Mouse (Mus musculus) left cerebral cortex, adult 18-20 months (tissue): ENCODE data around the gene Npdc1. TPM values are rescaled to one million over a fixed set of nuclear protein-coding genes. Genes with fewer than 3 reads are reported as not detected.

ENCODE experiments used
- DNase-seq, 2 experiments: peaks; one replicate each; pipeline ENCODE4 v3.0.0; 2021 to 2022; ENCODE audit warnings: low spot score in 2 of 2, mixed read lengths in 1 of 2
- long read RNA-seq, 2 experiments: library from polyadenylated mRNA; stranded (forward); transcript quantifications; one replicate each; pipeline ENCODE4 v2.0.0; 2021
- total RNA-seq, 2 experiments: library from RNA; stranded (reverse); gene quantifications; 2 replicates each; pipeline ENCODE4 v1.2.3; 2021

Npdc1 gene
- 100 to 1,000 TPM; 328 to 341 TPM for total RNA-seq
- long read RNA-seq, experiment 1, transcript Npdc1-202 (9 exons, 1,485 nt): major isoform, 340 of 454 reads
- long read RNA-seq, experiment 1, transcript Npdc1-205 (7 exons, 1,119 nt): minor isoform, 8 of 454 reads
- long read RNA-seq, experiment 1, partial matches to known transcripts: 37 of 454 reads
- long read RNA-seq, experiment 1, other reads (novel, unspliced or antisense): 64 of 454 reads
- long read RNA-seq, experiment 2, transcript Npdc1-202 (9 exons, 1,485 nt): major isoform, 269 of 338 reads
- long read RNA-seq, experiment 2, partial matches to known transcripts: 21 of 338 reads
- long read RNA-seq, experiment 2, other reads (novel, unspliced or antisense): 41 of 338 reads

DNA sequence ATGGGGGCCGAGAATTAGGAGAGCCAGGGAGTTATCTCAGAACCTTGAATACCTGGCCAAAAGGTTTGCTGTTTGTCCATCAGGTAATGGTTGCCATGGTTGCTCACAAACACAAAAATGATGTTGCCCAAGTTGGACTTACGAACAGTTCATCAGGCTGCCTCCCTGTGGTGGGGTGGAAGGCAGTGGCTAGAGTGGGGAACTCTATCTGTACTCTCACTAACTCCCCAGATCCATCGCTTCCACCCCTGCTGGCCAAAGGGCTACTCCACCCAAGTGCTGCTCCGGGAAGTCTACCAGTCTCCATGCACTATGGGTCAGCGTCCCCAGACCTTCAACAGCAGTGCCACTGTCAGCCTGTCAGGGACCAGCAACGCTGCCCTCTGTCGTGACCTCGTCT is at the start of gene Npdc1:
TSS of gene Npdc1 (plus strand) at position 301 of the 400 bp plus-strand sequence.
- no peak for DNase-seq

- no peak for DNase-seq
These were observed 49.7 kb upstream of the Npdc1 start for GRCm38 (mm10) chr2:25349499-25349898.

DNA sequence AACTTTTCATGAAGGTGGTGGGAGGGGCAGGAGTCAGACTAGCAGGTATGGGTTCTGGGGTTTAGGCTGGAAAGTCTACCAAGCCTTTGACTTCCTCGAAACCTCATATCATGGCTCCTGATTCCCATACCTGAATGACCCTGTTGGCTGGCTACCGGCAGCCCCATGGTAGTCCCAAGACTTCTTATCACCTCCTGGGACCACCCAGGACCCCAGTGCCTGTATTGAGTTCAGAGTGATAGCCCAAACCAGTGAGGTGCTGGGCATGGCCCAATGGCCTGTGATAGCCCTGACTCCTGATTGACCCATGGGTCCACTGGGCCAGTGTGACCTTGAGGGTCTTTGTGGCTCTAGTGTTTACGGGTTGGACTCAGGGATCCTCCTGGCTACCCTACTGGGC is 48.5 kb upstream of the Npdc1 start:
- no peak for DNase-seq

GRCm38 (mm10) chr2:25354211-25354610 is 44.9 kb upstream of the Npdc1 start:
- no peak for DNase-seq

DNA sequence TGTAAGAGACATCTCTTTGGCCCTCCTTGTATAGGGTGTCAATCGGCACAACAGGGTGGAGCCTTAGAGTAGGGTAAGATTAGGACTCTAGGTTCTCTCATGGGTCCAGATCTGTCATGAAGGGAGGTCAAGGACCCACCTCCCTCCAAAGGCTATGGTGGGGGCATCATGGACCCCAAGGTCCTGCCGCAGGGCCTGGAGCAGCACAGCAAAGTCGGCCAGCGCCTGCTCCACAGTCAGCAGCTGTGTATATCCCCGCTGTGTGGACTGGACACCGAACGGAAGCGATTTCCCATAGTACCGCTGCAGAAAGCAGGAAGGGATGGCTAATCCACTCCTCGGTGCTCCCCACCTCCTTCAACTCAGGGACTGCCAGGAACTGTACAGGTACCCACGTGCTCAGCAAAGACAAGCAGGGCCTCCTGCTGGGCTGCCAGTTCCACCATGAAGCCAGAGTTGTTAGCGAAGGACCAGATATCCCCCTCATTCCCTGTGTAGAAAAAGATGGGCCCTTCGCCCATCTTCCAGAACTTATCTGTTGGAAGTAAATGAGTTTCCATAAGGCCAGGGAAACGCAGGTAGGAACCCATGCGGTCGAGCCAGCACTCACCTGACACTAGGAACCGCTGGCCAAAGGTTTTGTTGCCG is 43.6 kb upstream of the Npdc1 start:
- DNase-seq: no peak

- peak; percentile 87 to 88 for DNase-seq
These were observed 42.7 kb upstream of the Npdc1 start, which contains the start of gene Dpp7 for GRCm38 (mm10) chr2:25356208-25357079. TSS of gene Dpp7 (minus strand) at chr2:25356359.

DNA sequence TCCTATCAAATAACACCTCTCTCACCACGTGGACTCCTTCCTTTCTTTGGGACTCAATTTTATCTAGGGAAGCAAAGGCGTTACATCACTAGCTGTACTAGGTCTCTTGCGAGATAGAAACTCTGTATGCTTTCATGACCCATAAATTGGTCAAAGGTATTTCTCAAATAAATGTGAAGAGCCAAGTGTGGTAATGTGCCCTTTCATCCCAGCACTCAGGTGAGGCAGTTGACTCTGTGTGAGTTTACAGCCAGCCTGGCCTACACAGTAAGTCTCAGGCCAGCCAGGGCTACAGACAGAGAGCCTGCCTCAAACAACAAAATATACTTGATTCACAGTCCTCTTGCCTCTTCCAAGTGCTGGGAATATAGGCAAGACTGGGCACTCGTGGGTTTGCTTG is 39.3 kb upstream of the Npdc1 start:
- DNase-seq: no peak

DNA sequence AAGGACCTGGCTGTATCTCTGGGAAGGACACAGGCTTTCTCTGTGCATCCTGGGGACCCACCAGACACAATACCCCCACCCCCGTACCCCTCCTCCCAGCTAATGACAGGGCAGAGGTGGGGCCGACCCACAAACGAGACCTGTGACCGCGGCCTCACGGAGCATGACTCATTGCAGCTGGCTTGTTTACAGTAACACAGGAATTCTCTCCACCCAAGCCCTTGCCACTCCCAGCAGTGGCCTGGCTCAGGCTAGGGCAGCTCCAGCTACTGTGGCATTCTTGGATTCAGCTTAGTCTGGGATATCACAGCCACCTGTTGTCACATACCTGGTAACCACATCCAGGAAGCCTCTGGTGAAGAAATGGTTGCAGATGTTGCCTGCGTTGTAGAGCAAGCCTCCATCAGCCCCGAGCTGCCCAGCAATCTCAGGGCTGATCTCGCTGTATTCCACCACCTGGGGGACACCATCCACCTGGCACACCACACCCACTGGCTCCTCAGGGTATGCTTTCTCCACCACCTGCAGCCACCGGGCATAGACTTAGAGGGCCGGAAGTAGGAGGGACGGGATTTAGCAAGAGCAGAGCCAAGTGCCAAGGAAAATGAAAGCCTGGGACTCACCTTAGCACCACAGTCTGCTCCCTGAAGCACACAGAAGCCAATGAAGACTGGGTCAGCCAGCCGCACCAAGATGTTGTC is 35.5 kb upstream of the Npdc1 start:
- DNase-seq: no peak

GRCm38 (mm10) chr2:25364313-25364712 is 34.8 kb upstream of the Npdc1 start:
- DNase-seq: no peak

- no peak for DNase-seq
These were observed 34.4 kb upstream of the Npdc1 start for GRCm38 (mm10) chr2:25364761-25365090.

DNA sequence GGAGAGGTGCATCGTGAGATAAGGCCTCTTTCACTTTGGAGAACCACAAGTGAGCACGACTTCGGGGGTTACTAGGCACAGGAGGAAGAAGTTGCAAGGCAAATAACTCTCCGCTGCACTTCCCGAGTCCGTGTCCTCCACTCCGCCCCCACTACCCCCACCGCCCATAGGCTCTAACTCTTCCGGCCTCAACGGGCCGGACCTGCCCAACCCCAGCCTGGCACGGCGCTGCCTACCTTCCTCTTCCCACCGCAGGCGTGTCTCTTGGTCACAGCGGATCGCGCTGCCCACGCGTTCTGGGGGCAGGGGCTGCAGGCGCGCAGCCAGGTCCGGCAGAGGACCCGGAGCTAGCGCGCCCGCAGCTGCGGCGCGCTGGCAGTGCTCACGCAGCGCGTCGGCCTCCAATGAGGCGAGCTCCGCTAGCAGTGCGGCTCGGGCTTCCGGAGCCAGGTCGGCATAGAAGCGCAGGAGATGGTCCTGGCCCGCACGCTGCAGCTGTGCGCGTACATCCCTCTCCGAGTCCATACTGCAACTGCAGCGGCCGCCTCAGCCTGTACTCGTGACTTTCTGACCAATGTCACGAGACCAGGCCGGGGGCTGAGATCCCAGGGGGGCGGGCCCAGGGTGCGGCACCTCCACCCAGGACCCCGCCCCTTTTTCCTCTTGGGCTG is 33.9 kb upstream of the Npdc1 start, which contains the start of gene Uap1l1:
TSS of gene Uap1l1 (minus strand) at position 592 of the 671 bp plus-strand sequence.
- peak; percentile 49 to 56 for DNase-seq

GRCm38 (mm10) chr2:25369996-25370395 is 29.2 kb upstream of the Npdc1 start:
- DNase-seq: no peak

- peak; percentile 83 to 89 for DNase-seq
These were observed 27.1 kb upstream of the Npdc1 start, which contains the start of gene Sapcd2 for GRCm38 (mm10) chr2:25371764-25372643. TSS of gene Sapcd2 (plus strand) at chr2:25372321.

DNA sequence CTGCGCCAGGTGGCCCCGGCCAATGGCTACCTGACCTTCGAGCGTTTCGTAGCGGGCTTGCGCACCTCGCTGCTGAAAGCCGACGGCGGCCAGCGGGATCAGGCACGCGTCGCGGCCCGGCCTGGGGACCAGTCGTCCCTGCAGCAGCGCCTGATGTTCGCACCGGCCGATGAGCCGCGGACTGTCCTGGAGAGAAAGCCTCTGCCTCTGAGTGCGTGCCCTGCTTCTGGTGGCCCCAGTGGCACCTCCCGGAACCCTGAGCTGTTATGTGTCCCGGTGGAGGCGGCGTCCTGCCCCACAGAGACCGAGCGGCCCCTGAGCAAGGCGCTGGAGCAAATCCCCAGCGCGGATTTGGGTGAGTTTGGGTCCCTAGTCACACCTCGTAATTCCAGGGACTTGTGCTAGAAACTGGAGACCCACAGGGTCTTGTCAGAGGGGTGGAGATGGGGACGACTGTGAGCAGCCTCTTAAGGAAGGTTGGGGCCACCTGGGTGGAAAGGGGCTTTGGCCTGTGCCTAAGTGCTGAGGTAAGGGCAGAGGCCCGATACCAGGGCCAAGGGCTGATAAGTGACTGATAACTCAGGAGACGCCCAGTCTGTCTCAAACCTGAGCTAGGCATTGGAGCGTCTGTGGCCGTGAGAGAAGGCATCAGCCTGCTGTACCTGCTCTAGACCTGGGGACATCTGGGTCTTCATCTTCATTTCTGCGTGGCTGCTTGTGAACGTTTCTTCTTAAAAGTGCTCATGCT is 26.3 kb upstream of the Npdc1 start:
- no peak for DNase-seq

DNA sequence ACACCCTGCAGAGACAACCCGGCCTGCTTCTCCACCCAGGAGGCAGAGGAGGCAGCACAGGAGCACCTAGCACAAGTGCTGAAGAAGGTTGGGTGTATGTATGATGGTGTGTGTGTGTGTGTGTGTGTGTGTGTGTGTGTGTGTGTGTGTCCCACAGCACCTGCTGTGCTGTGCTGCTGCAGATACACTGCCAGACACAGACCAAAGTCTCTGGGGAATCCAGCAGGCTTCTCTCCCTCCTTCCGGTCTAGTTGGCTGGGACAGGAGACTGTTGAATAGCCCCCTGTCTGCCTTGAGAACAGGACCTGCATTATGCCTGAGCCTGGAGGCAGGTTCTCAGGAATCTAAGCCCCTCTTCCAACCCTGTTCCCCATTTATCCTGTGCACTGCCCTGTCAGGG is 25.7 kb upstream of the Npdc1 start:
- no peak for DNase-seq

- peak in 1 of 2 experiments; percentile 58 for DNase-seq
These were observed 22.6 kb upstream of the Npdc1 start for GRCm38 (mm10) chr2:25376589-25376988.

DNA sequence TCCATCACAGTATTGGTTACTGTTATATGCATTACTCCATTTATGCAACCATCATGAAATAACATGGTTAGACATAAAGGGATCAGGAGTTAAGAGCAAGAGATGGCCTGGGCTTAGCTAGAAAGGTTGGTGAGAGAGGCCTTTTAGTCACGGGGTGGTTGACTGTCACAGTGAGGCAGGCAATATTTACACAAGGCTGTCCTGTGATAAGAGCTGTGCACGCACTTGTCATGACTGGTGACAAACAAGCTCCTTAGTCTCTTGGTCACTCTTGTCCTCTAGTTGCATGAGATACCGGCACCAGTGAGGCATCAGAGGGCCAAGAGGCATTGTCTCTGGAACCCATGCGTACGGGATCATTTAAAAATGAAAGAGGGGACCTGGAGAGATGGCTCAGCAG is 14.7 kb upstream of the Npdc1 start:
- DNase-seq: no peak

DNA sequence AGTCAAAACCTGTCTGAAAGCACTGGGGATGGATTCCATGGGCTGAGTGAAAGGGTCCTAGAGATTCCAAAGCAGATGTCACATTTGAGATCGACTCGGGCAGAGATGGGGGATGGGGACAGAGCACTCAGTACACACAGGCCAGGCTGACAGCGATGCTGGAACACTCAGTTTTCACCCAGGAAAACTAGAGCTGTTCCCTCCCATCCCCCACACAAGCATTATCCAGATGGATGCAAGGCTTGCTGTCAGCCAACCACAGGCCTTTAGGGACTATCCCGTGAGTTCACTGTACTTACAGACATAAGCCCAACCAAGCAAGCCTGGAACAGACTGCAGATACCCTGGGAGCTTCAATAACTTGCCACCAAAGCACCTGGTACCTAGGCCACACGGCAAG is 7.9 kb upstream of the Npdc1 start:
- no peak for DNase-seq
